Mouse (Mus musculus) Patski (cell line): ENCODE data around the gene Col23a1. TPM values are rescaled to one million over a fixed set of nuclear protein-coding genes. Genes with fewer than 3 reads are reported as not detected.

Experiments used
- ATAC-seq: fragments of 100-300 bp; one replicate; pipeline ENCODE4 v1.8.0; 2021
- CTCF ChIA-PET: fragments of 350-600 bp; sonication (Branson Sonifier 250); formaldehyde crosslinking; loops from one replicate; lab custom pipeline; 2022; ENCODE audit warnings: inconsistent platforms; lab: Charles Lee
- POLR2A ChIA-PET: fragments of 350-600 bp; sonication (Branson Sonifier 250); formaldehyde crosslinking; loops from one replicate; lab custom pipeline; 2022; ENCODE audit warnings: antibody characterized with exemption, inconsistent platforms; lab: Charles Lee
- DNase-seq: peaks from one replicate; pipeline ENCODE4 v3.0.0-alpha.2; 2011; ENCODE audit warnings: low read depth, low spot score
- H3K27me3 ChIP-seq: fragments of 371-371 bp; one replicate; pipeline ENCODE4 v1.5.1; 2021
- CTCF ChIP-seq: fragments of 100-300 bp; IDR thresholded peaks from one replicate; pipeline ENCODE4 v1.5.1; 2021
- in situ Hi-C: fragments of 300-500 bp; cut with MboI; formaldehyde crosslinking; loops from 3 replicates; pipeline ENCODE4 v1.11.1; 2018; ENCODE audit warnings: low pct_unique_long_range_greater_than_20kb, mixed read lengths
- polyA plus RNA-seq: library from polyadenylated mRNA; unstranded; gene quantifications from one replicate; pipeline ENCODE4 v1.2.3, GENCODE M21; 2021

Col23a1 gene
- polyA plus RNA-seq = 3.5 TPM

DNA sequence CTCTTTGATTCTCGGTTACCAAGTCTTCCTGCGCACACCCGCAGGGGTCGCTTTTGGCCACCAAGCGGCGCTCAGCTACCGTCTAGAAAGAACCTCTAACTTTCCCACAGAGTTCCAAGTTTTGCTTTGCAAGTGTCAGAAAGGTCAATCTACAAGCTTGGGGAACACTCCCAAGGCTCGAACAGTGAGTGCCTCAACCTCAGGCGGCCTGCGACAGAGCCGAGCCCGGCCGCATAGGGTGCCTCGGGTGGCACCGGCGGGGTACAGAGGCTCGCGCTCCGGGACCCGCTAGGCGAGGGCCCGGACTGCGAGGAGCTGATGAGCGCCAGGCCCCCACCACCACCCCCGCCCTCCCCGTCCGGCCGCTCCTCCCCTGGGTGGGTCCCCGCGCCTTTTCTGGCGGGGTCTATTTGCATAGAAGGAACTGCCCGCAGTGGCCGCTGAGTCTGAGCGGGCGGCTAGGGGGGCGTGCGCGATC lies at the start of gene Col23a1:
TSS of gene Col23a1 (plus strand) at position 357 of the 478 bp plus-strand sequence.
- no peaks in the 10 kb centered on the region for H3K27me3 ChIP-seq
- CTCF ChIA-PET = interaction anchor here (0.8 to 2.5 kb wide), 11 partner anchors 9 to 256 kb away, joined by 3 to 18 read pairs (median 5); no protein-coding TSS in a partner anchor
- POLR2A ChIA-PET = no interaction called here
- in situ Hi-C loops = loop anchor here (5.0 to 25.0 kb wide), 3 partner anchors 88 to 398 kb away; partner anchors contain the start of gene 0610009B22Rik
- ATAC-seq (peak; percentile 84), DNase-seq (peak; percentile 50)
- TF ChIP-seq CTCF = peak; percentile 99

DNA sequence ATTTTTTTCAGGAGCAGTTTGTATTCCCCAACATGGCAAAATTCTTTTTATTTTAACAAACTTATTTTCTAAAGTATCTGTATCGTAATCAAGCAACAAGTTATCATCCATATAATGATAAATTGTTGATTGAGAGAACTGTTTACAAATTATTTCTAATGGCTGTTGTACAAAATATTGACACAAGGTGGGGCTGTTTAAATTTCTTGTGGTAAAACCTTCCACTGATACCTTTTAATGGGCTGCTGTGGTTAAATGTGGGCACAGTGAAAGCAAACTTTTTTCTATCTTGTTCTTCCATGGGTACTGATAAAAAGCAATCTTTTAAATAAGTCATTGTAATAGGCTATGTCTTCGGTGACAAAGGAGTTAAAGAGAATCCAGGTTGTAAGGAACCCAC lies 46.8 kb upstream of the Col23a1 start:
- in situ Hi-C loops = no loop called here
- ATAC-seq = no peak
- ChIA-PET CTCF (interaction anchor here (1.2 kb wide), 1 partner anchor 8 kb away, joined by 5 read pairs; no protein-coding TSS in a partner anchor), POLR2A (no interaction called here)
- H3K27me3 ChIP-seq = no peaks in the 10 kb centered on the region
- no peak for DNase-seq
- no peak for TF ChIP-seq CTCF

DNA sequence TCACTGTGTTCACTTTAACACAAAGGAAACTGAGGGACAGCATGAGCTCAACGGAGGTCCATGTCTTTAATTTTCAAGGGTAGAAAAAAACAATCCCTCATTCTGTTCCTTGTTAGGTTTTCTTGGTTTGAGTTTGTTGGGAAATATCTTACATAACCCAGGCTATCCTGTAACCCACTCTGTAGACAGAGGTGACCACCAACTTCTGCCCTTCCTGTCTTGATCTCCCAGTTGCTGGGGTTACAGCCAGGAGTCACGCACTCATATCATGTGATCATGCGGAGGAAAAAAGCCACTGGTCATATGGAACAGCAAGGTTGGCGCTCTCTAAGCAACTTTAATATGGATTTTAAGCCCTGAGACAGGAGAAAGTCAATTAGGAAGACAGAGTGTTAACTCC lies 32.7 kb upstream of the Col23a1 start:
- TF ChIP-seq CTCF = no peak
- in situ Hi-C loops = loop anchor here (25.0 kb wide), 1 partner anchor 195 kb away; the partner anchor contains the start of gene Zfp354a
- peaks cover 11% of the 10 kb centered on the region for H3K27me3 ChIP-seq
- CTCF ChIA-PET = no interaction called here
- DNase-seq = no peak
- no peak for ATAC-seq
- POLR2A ChIA-PET = no interaction called here

DNA sequence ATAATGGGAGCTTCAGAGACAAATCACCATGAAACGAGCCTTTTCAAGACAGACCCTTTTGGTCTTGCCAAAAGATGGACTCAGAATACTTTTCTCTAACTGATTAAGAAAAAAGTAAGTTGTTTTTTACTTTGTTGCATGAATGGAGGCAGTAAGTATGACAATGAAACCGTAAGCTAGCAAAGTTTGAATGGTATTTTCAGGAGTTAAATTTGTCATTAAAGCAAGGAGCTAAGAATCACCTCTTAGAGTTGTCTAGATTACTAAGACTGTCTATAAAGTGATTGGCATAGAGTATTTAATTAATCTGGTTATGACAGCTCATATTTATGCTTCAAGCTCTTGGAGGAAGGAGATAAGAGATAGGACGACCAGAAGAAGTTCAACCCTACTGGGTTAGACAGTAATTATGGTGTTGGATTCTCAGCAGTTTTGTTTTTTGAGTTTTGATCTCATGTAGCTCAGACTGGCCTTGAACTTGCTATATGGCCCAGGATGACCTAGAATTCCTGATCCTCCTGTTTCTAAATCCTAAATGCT lies 28.0 kb upstream of the Col23a1 start, which contains the start of gene Clk4:
TSS of gene Clk4 (plus strand) at position 51 of the 540 bp plus-strand sequence.
- in situ Hi-C loops = loop anchor here (10.0 to 25.0 kb wide), 2 partner anchors 199 to 327 kb away; partner anchors contain the start of genes Zfp354a and Zfp354b
- TF ChIP-seq CTCF = no peak
- ATAC-seq = no peak
- CTCF ChIA-PET = no interaction called here
- DNase-seq = no peak
- POLR2A ChIA-PET = no interaction called here
- H3K27me3 ChIP-seq = peaks cover 3% of the 10 kb centered on the region

DNA sequence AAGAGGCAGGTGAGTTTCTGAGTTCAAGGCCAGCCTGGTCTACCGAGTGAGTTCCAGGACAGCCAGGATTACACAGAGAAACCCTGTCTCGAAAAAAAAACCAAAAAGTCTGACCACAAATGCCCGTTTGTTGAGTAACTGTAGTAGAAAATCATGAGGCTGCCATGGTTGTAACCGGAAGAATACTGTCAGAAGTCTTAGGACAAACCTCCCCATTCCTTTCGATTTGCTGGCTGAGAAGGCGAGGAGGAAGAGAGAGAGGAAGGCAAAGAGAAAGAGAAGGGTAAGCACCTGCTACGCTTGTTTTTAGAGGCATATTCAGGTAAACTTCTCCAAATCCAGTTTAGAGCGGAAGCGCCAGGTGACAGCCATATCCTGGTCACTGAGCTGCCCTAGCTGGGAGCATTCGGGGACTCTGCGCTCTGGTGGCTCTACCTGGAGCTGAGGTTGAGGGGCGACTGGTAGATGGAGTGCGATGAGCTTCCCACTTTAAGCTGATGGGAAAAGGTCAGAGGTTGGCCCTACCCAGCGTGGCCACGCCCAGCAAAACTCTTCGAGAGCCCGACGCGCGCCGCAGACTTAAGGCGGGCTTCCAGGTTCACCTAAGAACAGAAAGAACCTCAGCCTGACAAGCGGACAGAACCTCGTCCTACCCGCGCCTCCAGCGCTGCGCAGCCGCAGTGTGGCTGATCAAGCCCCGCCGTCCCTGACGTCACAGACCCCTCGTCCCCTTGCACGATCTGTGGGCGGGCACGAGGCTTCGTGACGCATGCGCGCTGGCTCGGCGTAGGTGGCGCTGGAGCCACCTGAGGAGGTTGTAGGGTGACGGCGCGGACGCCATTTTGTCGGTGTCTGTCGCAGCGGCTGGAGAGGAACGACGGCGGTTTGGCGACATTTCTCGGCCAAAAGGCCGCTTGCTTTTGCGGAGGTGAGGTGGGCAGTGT lies 27.1 kb upstream of the Col23a1 start, which contains the start of gene BC049762:
TSS of gene BC049762 (minus strand) at position 705 of the 944 bp plus-strand sequence.
- peaks cover 3% of the 10 kb centered on the region for H3K27me3 ChIP-seq
- ChIA-PET POLR2A (interaction anchor here (0.9 kb wide), 1 partner anchor 344 kb away, joined by 3 read pairs; the partner anchor contains the start of gene Hnrnpab), CTCF (interaction anchor here (2.3 kb wide), 1 partner anchor 206 kb away, joined by 5 read pairs; no protein-coding TSS in a partner anchor)
- ATAC-seq = peak; percentile 90
- no peak for TF ChIP-seq CTCF
- DNase-seq = peak; percentile 80
- in situ Hi-C loops = loop anchor here (10.0 to 25.0 kb wide), 2 partner anchors 200 to 328 kb away; partner anchors contain the start of genes Zfp354a and Zfp354b

DNA sequence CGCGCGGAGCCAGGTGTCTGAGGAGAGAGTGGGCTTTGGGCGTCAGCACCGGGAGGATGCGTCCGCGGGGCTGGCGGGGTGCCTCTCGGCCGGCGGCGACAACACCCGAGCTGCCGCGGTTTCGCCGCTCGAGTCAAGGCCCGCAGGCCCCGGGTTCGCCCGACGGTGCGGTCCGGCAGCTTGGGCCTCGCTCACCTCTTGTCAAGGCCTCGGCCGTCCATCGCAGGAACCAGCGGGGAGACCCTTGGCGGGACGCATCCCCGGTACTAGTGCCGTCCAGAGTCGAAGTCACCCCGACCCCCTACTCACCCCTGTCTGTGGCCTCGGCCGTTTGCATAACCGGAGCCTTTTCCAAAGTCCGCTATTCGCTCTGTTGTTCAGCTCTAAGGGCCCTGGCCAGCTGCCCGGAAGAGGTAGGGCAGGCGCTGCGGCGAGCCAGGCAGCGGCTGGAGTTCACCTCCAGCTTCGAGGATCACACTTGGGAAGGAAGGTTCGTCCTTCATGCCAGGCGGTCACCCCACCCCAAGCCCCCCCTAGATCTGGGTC lies 26.4 kb upstream of the Col23a1 start:
- peaks cover 3% of the 10 kb centered on the region for H3K27me3 ChIP-seq
- in situ Hi-C loops = loop anchor here (10.0 to 25.0 kb wide), 2 partner anchors 201 to 329 kb away; partner anchors contain the start of genes Zfp354a and Zfp354b
- peak; percentile 6 for ATAC-seq
- no peak for DNase-seq
- CTCF ChIA-PET = interaction anchor here (2.3 to 3.1 kb wide), 2 partner anchors 11 to 207 kb away, joined by 5 to 16 read pairs; no protein-coding TSS in a partner anchor
- POLR2A ChIA-PET = interaction anchor here (0.6 to 1.0 kb wide), 3 partner anchors 25 to 343 kb away, joined by 3 to 4 read pairs (median 3); partner anchors contain the start of gene Hnrnpab
- TF ChIP-seq CTCF = no peak

DNA sequence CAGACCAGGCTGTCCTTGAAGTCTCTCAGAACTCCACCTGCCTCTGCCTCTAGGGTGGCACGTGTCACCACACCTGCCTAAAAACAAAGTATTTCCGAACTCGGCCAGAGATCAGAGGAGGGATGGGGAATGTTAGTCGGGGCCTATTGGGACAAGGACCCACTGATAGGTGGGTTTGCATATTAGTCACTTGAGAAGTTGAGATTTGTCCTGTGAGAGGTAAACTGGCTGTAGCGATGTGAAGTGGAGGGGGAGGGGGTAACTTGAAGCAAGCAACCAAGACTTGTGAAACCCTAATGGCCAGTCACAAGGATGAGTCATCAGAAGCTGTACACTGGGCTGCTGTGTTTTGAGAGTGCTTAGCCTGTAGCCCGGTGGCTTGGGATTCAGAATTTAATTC lies 25.4 kb upstream of the Col23a1 start:
- CTCF ChIA-PET = interaction anchor here (1.2 to 3.1 kb wide), 4 partner anchors 10 to 270 kb away, joined by 3 to 16 read pairs (median 4); no protein-coding TSS in a partner anchor
- H3K27me3 ChIP-seq = peaks cover 3% of the 10 kb centered on the region
- POLR2A ChIA-PET = interaction anchor here (0.6 to 1.0 kb wide), 2 partner anchors 24 to 325 kb away, joined by 3 to 4 read pairs; no protein-coding TSS in a partner anchor
- DNase-seq = peak; percentile 53
- in situ Hi-C loops = loop anchor here (10.0 to 25.0 kb wide), 2 partner anchors 202 to 330 kb away; partner anchors contain the start of genes Zfp354a and Zfp354b
- peak; percentile 56 for ATAC-seq
- TF ChIP-seq CTCF = no peak

DNA sequence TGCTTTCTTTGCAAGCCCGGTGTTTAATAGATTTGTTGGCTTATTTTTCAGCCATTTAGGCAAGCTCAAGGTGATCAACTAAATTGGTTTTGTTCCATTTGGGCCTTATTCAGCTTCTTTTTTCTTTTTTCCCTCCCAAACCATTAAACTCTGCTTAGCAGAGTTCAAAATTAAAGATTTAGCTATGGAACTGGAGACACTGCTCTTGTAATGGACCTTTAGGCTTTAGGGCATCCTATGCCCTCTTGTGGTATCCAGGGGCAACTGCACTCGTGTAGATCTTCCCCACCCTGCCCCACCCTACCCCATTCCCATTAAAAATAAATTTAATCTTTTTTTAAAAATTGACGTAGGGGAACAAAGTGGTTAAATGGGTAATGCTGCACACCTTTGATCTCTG lies 24.4 kb upstream of the Col23a1 start:
- peak; percentile 55 for TF ChIP-seq CTCF
- CTCF ChIA-PET = interaction anchor here (0.6 to 3.1 kb wide), 7 partner anchors 9 to 269 kb away, joined by 3 to 16 read pairs (median 3); no protein-coding TSS in a partner anchor
- in situ Hi-C loops = loop anchor here (10.0 to 25.0 kb wide), 2 partner anchors 203 to 331 kb away; partner anchors contain the start of genes Zfp354a and Zfp354b
- POLR2A ChIA-PET = no interaction called here
- peaks cover 1% of the 10 kb centered on the region for H3K27me3 ChIP-seq
- no peak for ATAC-seq
- DNase-seq = no peak

DNA sequence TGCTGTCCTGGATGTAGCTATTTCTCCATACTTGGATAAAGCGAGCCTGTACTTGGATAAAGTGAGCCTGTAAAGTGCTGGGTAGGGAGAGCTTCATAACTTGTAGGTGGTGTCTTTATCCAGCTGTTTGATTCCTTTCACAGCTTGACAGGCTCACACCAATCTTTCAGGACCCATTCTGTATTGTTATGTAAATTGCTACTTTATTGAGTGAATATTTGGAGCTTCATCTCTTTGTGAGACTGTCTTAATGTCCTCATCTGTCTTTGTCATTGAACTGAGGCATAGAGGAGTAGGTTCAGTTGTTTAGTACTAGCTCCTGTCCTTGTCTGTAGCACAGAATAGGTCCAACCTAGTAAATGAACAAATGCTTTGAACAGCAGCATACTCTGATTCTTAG lies 15.3 kb upstream of the Col23a1 start:
- no peak for DNase-seq
- no peaks in the 10 kb centered on the region for H3K27me3 ChIP-seq
- TF ChIP-seq CTCF = no peak
- in situ Hi-C loops = loop anchor here (25.0 kb wide), 1 partner anchor 212 kb away; the partner anchor contains the start of gene Zfp354a
- ATAC-seq = no peak
- ChIA-PET CTCF (interaction anchor here (1.0 to 2.3 kb wide), 5 partner anchors 7 to 265 kb away, joined by 3 to 16 read pairs (median 6); no protein-coding TSS in a partner anchor), POLR2A (no interaction called here)
